Mouse (Mus musculus) gastrocnemius, postnatal 36 days (tissue): ENCODE data around the gene Sapcd1. TPM values are rescaled to one million over a fixed set of nuclear protein-coding genes. Genes with fewer than 3 reads are reported as not detected.
"Not testable (repeated sequence)": the region's sequence is repeated elsewhere in the genome, so short reads cannot be mapped to it uniquely, and the experiment has no call there.

Experiments
- DNase-seq, 2 experiments: peaks; one replicate each; pipeline ENCODE4 v3.0.0; 2022
- intact Hi-C: fragments of 180-260 bp; cut with DNase I; formaldehyde crosslinking; loops from one replicate; pipeline ENCODE4 v1.15.1; 2025
- total RNA-seq, 2 experiments: library from RNA; stranded (reverse); gene quantifications; 2 replicates each; pipeline ENCODE4 v1.2.3; 2021

Gene Sapcd1
- total RNA-seq, 2 experiments from 2014 or later = not detected

GRCm38 (mm10) chr17:35055691-35056495 is 28.1 kb upstream of the Sapcd1 start:
- DNase-seq = no peak
- intact Hi-C loops = no loop called here

GRCm38 (mm10) chr17:35052271-35052798 is 24.5 kb upstream of the Sapcd1 start:
- intact Hi-C loops = no loop called here
- DNase-seq = no peak

- peak; percentile 49 to 54 for DNase-seq
- intact Hi-C loops = no loop called here
Observed at GRCm38 (mm10) chr17:35051156-35052086, 23.6 kb upstream of the Sapcd1 start.

- intact Hi-C loops = no loop called here
- peak; percentile 69 to 71 for DNase-seq
Observed at GRCm38 (mm10) chr17:35050126-35050750, 22.4 kb upstream of the Sapcd1 start.

- intact Hi-C loops = no loop called here
- peak in 1 of 2 experiments; percentile 51 for DNase-seq
Observed at GRCm38 (mm10) chr17:35049561-35050016, 21.8 kb upstream of the Sapcd1 start, which contains the start of gene Clic1. Gene Clic1, plus strand, starts transcription at chr17:35049966.

- no peak for DNase-seq
- intact Hi-C loops = no loop called here
Observed at GRCm38 (mm10) chr17:35048932-35049440, 21.2 kb upstream of the Sapcd1 start.

GRCm38 (mm10) chr17:35048149-35048931 is 20.5 kb upstream of the Sapcd1 start:
- intact Hi-C loops = no loop called here
- DNase-seq = no peak

- intact Hi-C loops = no loop called here
- no peak for DNase-seq
Observed at GRCm38 (mm10) chr17:35047688-35048087, 19.9 kb upstream of the Sapcd1 start.

- intact Hi-C loops = no loop called here
- DNase-seq = peak; percentile 96 to 97
Observed at GRCm38 (mm10) chr17:35046681-35047455, 19.1 kb upstream of the Sapcd1 start, which contains the start of gene Msh5. Gene Msh5, minus strand, starts transcription at chr17:35046745.

- intact Hi-C loops = no loop called here
- DNase-seq = no peak
Observed at GRCm38 (mm10) chr17:35045807-35046680, 18.2 kb upstream of the Sapcd1 start.

- DNase-seq = no peak
- intact Hi-C loops = no loop called here
Observed at GRCm38 (mm10) chr17:35044904-35045806, 17.3 kb upstream of the Sapcd1 start.

GRCm38 (mm10) chr17:35043794-35044193 is 16.0 kb upstream of the Sapcd1 start:
- no peak for DNase-seq
- intact Hi-C loops = no loop called here

- DNase-seq = no peak
- intact Hi-C loops = no loop called here
Observed at GRCm38 (mm10) chr17:35039121-35039873, 11.5 kb upstream of the Sapcd1 start.

GRCm38 (mm10) chr17:35034896-35035295 is 7.1 kb upstream of the Sapcd1 start:
- intact Hi-C loops = no loop called here

GRCm38 (mm10) chr17:35033703-35034102 is 5.9 kb upstream of the Sapcd1 start:
- DNase-seq, intact Hi-C loops: not testable (repeated sequence)

More at GRCm38 (mm10) chr17:35034896-35035295, 7.1 kb upstream of the Sapcd1 start:
- no peak for DNase-seq
